Mouse (Mus musculus): ENCODE data around the gene Acox2.
A peak's percentile ranks its signal among the peaks of the same experiment; 100 is the strongest.
"Not testable (repeated sequence)": the region's sequence is repeated elsewhere in the genome, so short reads cannot be mapped to it uniquely, and the experiment has no call there.

The Acox2 gene

GRCm38 (mm10) chr14:8259166-8259565 lies at the start of gene Acox2:
Acox2 (minus strand) TSS chr14:8259353.
- no peak for DNase-seq (ENCODE audit: low read depth, low spot score)

GRCm38 (mm10) chr14:8308650-8309049 lies 49.5 kb upstream of the Acox2 start:
- no peak for DNase-seq (ENCODE audit: low read depth, low spot score)

GRCm38 (mm10) chr14:8306884-8307283 lies 47.7 kb upstream of the Acox2 start:
- DNase-seq (ENCODE audit: low read depth, low spot score) = peak; percentile 51

GRCm38 (mm10) chr14:8305014-8305413 lies 45.9 kb upstream of the Acox2 start:
- no peak for DNase-seq (ENCODE audit: low read depth, low spot score)

GRCm38 (mm10) chr14:8304082-8304481 lies 44.9 kb upstream of the Acox2 start:
- no peak for DNase-seq (ENCODE audit: low read depth, low spot score)

GRCm38 (mm10) chr14:8302687-8303086 lies 43.5 kb upstream of the Acox2 start:
- DNase-seq (ENCODE audit: low read depth, low spot score) = no peak

- DNase-seq (ENCODE audit: low read depth, low spot score) = peak; percentile 26
Observed at GRCm38 (mm10) chr14:8300281-8300680, 41.1 kb upstream of the Acox2 start.

- DNase-seq (ENCODE audit: low read depth, low spot score) = peak; percentile 65
Observed at GRCm38 (mm10) chr14:8297889-8298293, 38.7 kb upstream of the Acox2 start.

GRCm38 (mm10) chr14:8294257-8294656 lies 35.1 kb upstream of the Acox2 start:
- peak; percentile 67 for DNase-seq (ENCODE audit: low read depth, low spot score)

GRCm38 (mm10) chr14:8286595-8286994 lies 27.4 kb upstream of the Acox2 start:
- DNase-seq (ENCODE audit: low read depth, low spot score) = peak; percentile 35

GRCm38 (mm10) chr14:8283784-8284183 lies 24.6 kb upstream of the Acox2 start:
- DNase-seq (ENCODE audit: low read depth, low spot score) = no peak

GRCm38 (mm10) chr14:8271281-8271680 lies 12.1 kb upstream of the Acox2 start:
- not testable (repeated sequence) for DNase-seq (ENCODE audit: low read depth, low spot score)

- no peak for DNase-seq (ENCODE audit: low read depth, low spot score)
Observed at GRCm38 (mm10) chr14:8264378-8264777, 5.2 kb upstream of the Acox2 start.

GRCm38 (mm10) chr14:8262242-8262641 lies 3.1 kb upstream of the Acox2 start:
- no peak for DNase-seq (ENCODE audit: low read depth, low spot score)

- no peak for DNase-seq (ENCODE audit: low read depth, low spot score)
Observed at GRCm38 (mm10) chr14:8260214-8260613, 1.1 kb upstream of the Acox2 start.

GRCm38 (mm10) chr14:8258752-8259151 lies 401 bp downstream of the Acox2 start:
- peak; percentile 37 for DNase-seq (ENCODE audit: low read depth, low spot score)

- DNase-seq (ENCODE audit: low read depth, low spot score) = peak; percentile 27
Observed at GRCm38 (mm10) chr14:8258335-8258627, 872 bp downstream of the Acox2 start.

- DNase-seq (ENCODE audit: low read depth, low spot score) = no peak
Observed at GRCm38 (mm10) chr14:8257521-8258334, 1.4 kb downstream of the Acox2 start.

- DNase-seq (ENCODE audit: low read depth, low spot score) = no peak
Observed at GRCm38 (mm10) chr14:8256881-8257280, 2.3 kb downstream of the Acox2 start.

- DNase-seq (ENCODE audit: low read depth, low spot score) = no peak
Observed at GRCm38 (mm10) chr14:8256072-8256471, 3.1 kb downstream of the Acox2 start.

- peak; percentile 71 for DNase-seq (ENCODE audit: low read depth, low spot score)
Observed at GRCm38 (mm10) chr14:8255076-8255729, 4.0 kb downstream of the Acox2 start.

GRCm38 (mm10) chr14:8251330-8251885 lies 7.7 kb downstream of the Acox2 start:
- DNase-seq (ENCODE audit: low read depth, low spot score) = no peak

Data from 3T3-L1 (cell line).